Mouse (Mus musculus) skeletal muscle tissue, postnatal 0 days (tissue): ENCODE data around the gene Smad9. TPM values are rescaled to one million over a fixed set of nuclear protein-coding genes. Genes with fewer than 3 reads are reported as not detected.

Experiments used
- polyA plus RNA-seq: library from polyadenylated mRNA; unstranded; fragments of >200 nt; fragmentation: Nextera tagmentation; extraction: Ambion mirVana; gene quantifications from 2 replicates; pipeline ENCODE4 v1.2.1, GENCODE M21; 2015

Gene Smad9
- 0.04 and 0.06 TPM in 2 replicates for polyA plus RNA-seq

GRCm38 (mm10) chr3:54755145-54756041, at the start of gene Smad9:
Gene Smad9, plus strand, starts transcription at chr3:54755582.

DNA sequence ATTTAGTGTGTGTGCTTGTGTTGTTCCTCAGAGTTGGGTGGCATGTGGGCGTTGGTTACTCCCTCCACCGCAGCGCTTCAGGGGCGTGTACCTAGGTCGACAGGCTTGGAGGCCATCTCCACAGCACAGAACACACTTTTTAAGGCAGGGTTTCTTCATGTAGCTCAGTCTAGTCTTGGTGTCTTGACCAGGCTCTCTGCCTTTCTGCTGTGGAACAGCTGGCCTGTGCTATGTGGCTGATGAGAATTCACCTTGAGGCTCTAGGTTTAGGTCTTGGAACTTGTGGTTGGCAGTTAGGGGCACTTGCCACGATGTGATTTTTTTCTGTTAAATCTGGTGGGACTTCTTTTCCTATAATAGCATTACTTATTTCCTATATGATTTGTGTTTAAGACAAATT, 41.1 kb upstream of the Smad9 start, which contains the start of gene Gm21958:
Gene Gm21958, minus strand, starts transcription at position 101 of the 400 bp plus-strand sequence.

DNA sequence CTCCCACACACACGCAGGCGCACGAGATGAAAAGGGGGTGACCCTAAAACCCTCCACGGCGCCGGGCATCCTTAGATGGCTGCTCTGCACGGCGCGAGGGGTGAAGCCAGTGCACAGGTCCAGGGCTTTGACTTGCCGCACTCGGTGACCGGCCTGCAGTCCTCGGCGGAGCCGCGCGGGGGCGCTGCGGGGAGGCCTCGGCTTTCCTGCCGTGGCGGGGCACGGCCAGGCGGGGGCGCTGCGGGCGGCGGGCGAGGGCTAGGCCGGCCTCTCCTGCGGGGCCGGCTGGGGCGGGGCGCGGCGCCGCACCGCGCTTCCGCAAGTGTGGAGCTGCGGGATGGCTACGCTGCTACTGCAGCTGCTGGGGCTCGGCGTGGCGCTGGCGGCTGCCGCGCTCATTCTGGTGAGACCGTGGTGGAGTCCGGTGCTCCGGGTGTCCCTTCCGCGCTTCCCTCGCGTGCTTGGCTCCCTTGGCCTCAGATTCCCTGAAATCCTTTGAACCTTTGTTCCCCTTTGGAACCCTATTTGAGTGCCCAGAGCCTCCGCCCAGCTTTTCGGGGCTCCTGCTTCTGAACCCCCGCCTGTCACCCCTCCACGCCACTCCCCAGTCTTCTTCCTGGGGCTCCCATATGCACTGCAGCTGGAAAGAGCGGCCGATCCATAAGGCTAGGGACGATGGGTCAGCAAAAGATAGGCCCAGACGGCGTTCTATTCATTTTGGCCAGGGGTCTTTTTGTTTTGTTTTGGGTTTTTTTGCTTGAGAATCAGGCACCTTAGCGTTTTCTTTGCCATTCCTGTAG, 19.9 kb upstream of the Smad9 start, which contains the start of the genes Exosc8 and Alg5:
Gene Exosc8, minus strand, starts transcription at position 147 of the 800 bp plus-strand sequence.
Gene Alg5, plus strand, starts transcription at position 293 of the 800 bp plus-strand sequence.

GRCm38 (mm10) chr3:54807666-54808217, 52.4 kb downstream of the Smad9 start, which contains the start of gene Rfxap:
Gene Rfxap, minus strand, starts transcription at chr3:54807791.

Other genes starting within 250 kb of the Smad9 start
- gene Supt20, start 62.8 kb upstream of the Smad9 start, polyA plus RNA-seq: 36.1 and 37.6 TPM in 2 replicates
- 0.22 TPM in 1 of 2 replicates, not detected in the other for gene Gm21958, start 41.2 kb upstream of the Smad9 start, polyA plus RNA-seq
- gene Exosc8, start 20.2 kb upstream of the Smad9 start, polyA plus RNA-seq: 32.3 and 32.5 TPM in 2 replicates
- gene Alg5, start 20.0 kb upstream of the Smad9 start, polyA plus RNA-seq: 38.2 and 49.3 TPM in 2 replicates
- 29.3 and 34.4 TPM in 2 replicates for gene Rfxap, start 52.2 kb downstream of the Smad9 start, polyA plus RNA-seq
- gene Sertm1, start 160.3 kb downstream of the Smad9 start, polyA plus RNA-seq: not detected in 2 replicates